Mouse (Mus musculus) spleen, postnatal 4 days (tissue): Measurements from ENCODE around the gene Rin2.
"Not testable (repeated sequence)": the region's sequence is repeated elsewhere in the genome, so short reads cannot be mapped to it uniquely, and the experiment has no call there.

Experiments
- DNase-seq, 2 experiments: peaks; one replicate each; pipeline ENCODE4 v3.0.0; 2022; ENCODE audit warnings: low spot score in 2 of 2

The Rin2 gene

GRCm38 (mm10) chr2:145684151-145684550 lies 9.1 kb downstream of the Rin2 start:
- no peak for DNase-seq

- DNase-seq, result no peak
These were observed 9.9 kb downstream of the Rin2 start for GRCm38 (mm10) chr2:145684891-145685290.

GRCm38 (mm10) chr2:145686017-145686416 lies 11.0 kb downstream of the Rin2 start:
- DNase-seq, result no peak

GRCm38 (mm10) chr2:145691367-145692009 lies 16.5 kb downstream of the Rin2 start:
- no peak for DNase-seq

GRCm38 (mm10) chr2:145697160-145697559 lies 22.1 kb downstream of the Rin2 start:
- DNase-seq, result no peak

GRCm38 (mm10) chr2:145699414-145700071 lies 24.5 kb downstream of the Rin2 start:
- DNase-seq, result no peak

- no peak for DNase-seq
These were observed 25.4 kb downstream of the Rin2 start for GRCm38 (mm10) chr2:145700237-145700985.

- no peak for DNase-seq
These were observed 26.8 kb downstream of the Rin2 start for GRCm38 (mm10) chr2:145701605-145702335.

- no peak for DNase-seq
These were observed 29.7 kb downstream of the Rin2 start for GRCm38 (mm10) chr2:145704738-145705137.

GRCm38 (mm10) chr2:145709727-145710389 lies 34.8 kb downstream of the Rin2 start:
- DNase-seq, result no peak

GRCm38 (mm10) chr2:145711512-145711911 lies 36.5 kb downstream of the Rin2 start:
- no peak for DNase-seq

GRCm38 (mm10) chr2:145712026-145712425 lies 37.0 kb downstream of the Rin2 start:
- no peak for DNase-seq

GRCm38 (mm10) chr2:145717539-145717938 lies 42.5 kb downstream of the Rin2 start:
- no peak for DNase-seq

- no peak for DNase-seq
These were observed 43.7 kb downstream of the Rin2 start for GRCm38 (mm10) chr2:145718624-145719183.

GRCm38 (mm10) chr2:145720157-145720556 lies 45.1 kb downstream of the Rin2 start:
- no peak for DNase-seq

GRCm38 (mm10) chr2:145720743-145721142 lies 45.7 kb downstream of the Rin2 start:
- no peak for DNase-seq

- not testable (repeated sequence) for DNase-seq
These were observed 47.3 kb downstream of the Rin2 start for GRCm38 (mm10) chr2:145722304-145722703.

- no peak for DNase-seq
These were observed 49.3 kb downstream of the Rin2 start for GRCm38 (mm10) chr2:145724288-145724687.

GRCm38 (mm10) chr2:145729414-145729813 lies 54.4 kb downstream of the Rin2 start:
- DNase-seq, result no peak

GRCm38 (mm10) chr2:145730189-145730880 lies 55.3 kb downstream of the Rin2 start:
- no peak for DNase-seq

GRCm38 (mm10) chr2:145730905-145731304 lies 55.9 kb downstream of the Rin2 start:
- DNase-seq, result no peak
